Mouse (Mus musculus): Measurements from ENCODE around the gene Alox12. TPM values are rescaled to one million over a fixed set of nuclear protein-coding genes. Genes with fewer than 3 reads are reported as not detected.

The Alox12 gene
- polyA plus RNA-seq, 1 experiment = 1.2 TPM

GRCm38 (mm10) chr11:70250150-70250549 lies 5.0 kb downstream of the Alox12 start:
- peaks cover 13% of the 10 kb centered on the region for H3K4me1 ChIP-seq (replicated peaks; ENCODE audit: control insufficient read depth, insufficient read depth, low read length)
- no peak overlapping the region for H3K4me3 ChIP-seq (ENCODE audit: control insufficient read depth, insufficient read depth, low read length)
- H3K36me3 ChIP-seq (ENCODE audit: control insufficient read depth, insufficient read depth, low read length) = no peaks in the 10 kb centered on the region
- H3K27me3 ChIP-seq (ENCODE audit: control insufficient read depth, insufficient read depth, low read length) = peaks cover 15% of the 10 kb centered on the region
- TF ChIP-seq POLR2A (IDR thresholded peaks at IDR 0.05; ENCODE audit: control insufficient read depth, extremely low read depth, insufficient read depth, low read length, poor library complexity) (no peak), CTCF (IDR thresholded peaks at IDR 0.05; ENCODE audit: borderline replicate concordance, control insufficient read depth, extremely low read depth, insufficient read depth, low read length, poor library complexity) (no peak)
- no peak for DNase-seq
- WGBS = 37% methylated on average over 11 of the region's 11 CpGs
- H3K27ac ChIP-seq (ENCODE audit: control insufficient read depth, insufficient read depth, low read length) = no peak overlapping the region

DNA sequence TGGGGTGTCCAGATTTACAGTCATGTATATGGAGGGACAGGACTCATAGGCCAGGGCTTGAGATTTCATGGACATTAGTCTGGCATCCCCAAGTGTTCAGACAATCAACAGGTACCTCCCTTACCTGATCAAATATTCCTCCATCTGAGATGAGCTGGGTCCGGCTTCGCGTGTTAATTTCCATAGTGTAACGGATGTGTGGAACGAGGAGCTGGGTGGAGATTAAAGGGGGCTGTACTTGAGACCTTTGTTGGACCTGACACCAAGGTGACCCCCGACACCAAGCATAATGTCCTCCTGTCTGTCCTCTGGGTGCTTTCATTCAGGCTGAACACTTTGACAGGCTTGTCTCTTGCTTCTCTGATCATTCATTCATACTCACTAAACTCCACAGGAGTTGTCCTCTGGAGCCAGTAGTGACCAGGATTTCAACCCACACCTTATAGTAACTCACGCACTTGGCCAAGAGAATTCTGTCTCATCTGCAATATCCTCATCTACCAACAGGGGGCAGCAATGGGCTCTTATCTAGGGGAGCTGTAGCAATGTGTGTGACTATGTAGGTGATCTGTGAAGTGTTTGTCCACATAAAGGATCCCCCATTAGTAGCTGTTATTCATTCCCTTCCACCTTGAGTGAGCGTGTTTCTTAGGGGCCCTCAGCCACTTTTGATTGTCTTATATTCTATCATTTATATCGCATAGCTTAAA lies 7.9 kb downstream of the Alox12 start:
- Histone ChIP-seq H3K27ac (ENCODE audit: control insufficient read depth, insufficient read depth, low read length) (no peak overlapping the region), H3K27me3 (ENCODE audit: control insufficient read depth, insufficient read depth, low read length) (no peaks in the 10 kb centered on the region), H3K36me3 (ENCODE audit: control insufficient read depth, insufficient read depth, low read length) (no peaks in the 10 kb centered on the region), H3K4me1 (replicated peaks; ENCODE audit: control insufficient read depth, insufficient read depth, low read length) (no peaks in the 10 kb centered on the region; the same call in 1 of the 2 replicates), H3K4me3 (ENCODE audit: control insufficient read depth, insufficient read depth, low read length) (no peak overlapping the region)
- DNase-seq = peak; percentile 87
- TF ChIP-seq CTCF (IDR thresholded peaks at IDR 0.05; ENCODE audit: borderline replicate concordance, control insufficient read depth, extremely low read depth, insufficient read depth, low read length, poor library complexity) (no peak), POLR2A (IDR thresholded peaks at IDR 0.05; ENCODE audit: control insufficient read depth, extremely low read depth, insufficient read depth, low read length, poor library complexity) (no peak)
- WGBS = 60% methylated on average over 9 of the region's 9 CpGs

DNA sequence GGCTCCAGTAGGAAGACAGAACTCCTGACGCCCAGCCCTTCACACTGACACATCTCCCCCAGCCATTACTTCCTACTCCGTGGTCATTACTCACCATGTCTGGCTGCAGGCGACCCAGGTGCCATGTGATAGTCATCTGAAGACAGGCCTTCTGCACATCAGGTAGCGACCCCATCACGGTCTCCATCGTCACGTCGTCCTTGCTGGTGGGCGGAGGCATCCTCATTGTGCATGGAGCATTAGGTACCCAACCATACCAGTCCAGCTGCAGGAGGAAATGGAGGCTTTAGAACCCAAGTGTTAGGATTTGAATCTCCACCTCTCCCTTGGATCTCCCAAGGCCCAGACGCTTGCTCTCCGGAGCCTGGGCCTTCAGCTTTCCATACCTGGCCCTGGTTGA lies 12.6 kb downstream of the Alox12 start:
- TF ChIP-seq CTCF (IDR thresholded peaks at IDR 0.05; ENCODE audit: borderline replicate concordance, control insufficient read depth, extremely low read depth, insufficient read depth, low read length, poor library complexity) (no peak), POLR2A (IDR thresholded peaks at IDR 0.05; ENCODE audit: control insufficient read depth, extremely low read depth, insufficient read depth, low read length, poor library complexity) (no peak)
- no peaks in the 10 kb centered on the region for H3K36me3 ChIP-seq (ENCODE audit: control insufficient read depth, insufficient read depth, low read length)
- 77% methylated on average over 11 of the region's 11 CpGs for WGBS
- H3K27ac ChIP-seq (ENCODE audit: control insufficient read depth, insufficient read depth, low read length) = no peak overlapping the region
- peaks cover 15% of the 10 kb centered on the region for H3K4me1 ChIP-seq (replicated peaks; ENCODE audit: control insufficient read depth, insufficient read depth, low read length)
- no peaks in the 10 kb centered on the region for H3K27me3 ChIP-seq (ENCODE audit: control insufficient read depth, insufficient read depth, low read length)
- H3K4me3 ChIP-seq (ENCODE audit: control insufficient read depth, insufficient read depth, low read length) = no peak overlapping the region
- DNase-seq = no peak

DNA sequence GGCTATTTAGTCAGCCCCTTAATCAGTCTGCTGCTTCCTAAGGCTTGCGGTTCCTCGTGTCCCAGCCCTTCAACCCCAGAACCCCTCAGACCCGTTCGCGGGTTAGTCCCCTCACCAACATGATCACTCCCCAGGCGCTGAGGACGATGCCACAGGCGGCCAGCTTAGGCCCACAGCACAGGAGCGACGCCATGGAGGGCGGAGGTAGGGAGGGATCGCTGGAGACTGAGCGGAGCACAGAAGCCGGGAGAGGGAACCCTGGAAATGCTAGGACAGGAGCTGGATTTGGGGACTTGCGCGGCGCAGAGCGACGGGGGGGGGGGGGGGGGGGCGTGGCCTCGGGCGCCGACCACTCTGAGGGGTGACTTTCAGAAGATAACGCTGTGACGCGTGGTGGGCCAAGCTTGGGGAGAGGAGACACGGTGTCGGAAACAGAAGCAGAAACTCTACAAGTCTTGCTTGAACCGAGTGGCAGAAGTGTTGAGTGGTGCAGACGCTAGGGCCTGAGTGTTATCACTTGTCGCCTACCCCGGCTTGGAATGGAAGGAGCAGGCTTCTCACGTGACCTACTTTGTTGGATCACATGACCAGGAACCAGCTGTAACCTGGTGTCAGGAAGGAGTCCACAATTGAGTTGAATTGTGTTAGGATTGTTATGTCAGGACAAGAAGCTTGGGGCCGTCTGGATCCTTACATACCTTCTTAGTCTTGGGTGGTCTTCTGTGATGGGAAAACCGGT lies 15.4 kb downstream of the Alox12 start, which contains the start of the genes Gm21988 and Rnasek:
TSS of gene Gm21988 (minus strand) at position 290 of the 739 bp plus-strand sequence.
TSS of gene Rnasek (minus strand) at position 302 of the 739 bp plus-strand sequence.
- H3K4me1 ChIP-seq (replicated peaks; ENCODE audit: control insufficient read depth, insufficient read depth, low read length) = peaks cover 21% of the 10 kb centered on the region
- peak; percentile 77 for DNase-seq
- WGBS = 1% methylated on average over 32 of the region's 35 CpGs
- peak within 1 kb of the TSS; percentile 76 for H3K27ac ChIP-seq (ENCODE audit: control insufficient read depth, insufficient read depth, low read length)
- H3K4me3 ChIP-seq (ENCODE audit: control insufficient read depth, insufficient read depth, low read length) = peak within 1 kb of the TSS; percentile 96
- no peaks in the 10 kb centered on the region for H3K27me3 ChIP-seq (ENCODE audit: control insufficient read depth, insufficient read depth, low read length)
- TF ChIP-seq POLR2A (IDR thresholded peaks at IDR 0.05; ENCODE audit: control insufficient read depth, extremely low read depth, insufficient read depth, low read length, poor library complexity) = no peak
- TF ChIP-seq CTCF (IDR thresholded peaks at IDR 0.05; ENCODE audit: borderline replicate concordance, control insufficient read depth, extremely low read depth, insufficient read depth, low read length, poor library complexity) = no peak
- H3K36me3 ChIP-seq (ENCODE audit: control insufficient read depth, insufficient read depth, low read length) = no peaks in the 10 kb centered on the region

DNA sequence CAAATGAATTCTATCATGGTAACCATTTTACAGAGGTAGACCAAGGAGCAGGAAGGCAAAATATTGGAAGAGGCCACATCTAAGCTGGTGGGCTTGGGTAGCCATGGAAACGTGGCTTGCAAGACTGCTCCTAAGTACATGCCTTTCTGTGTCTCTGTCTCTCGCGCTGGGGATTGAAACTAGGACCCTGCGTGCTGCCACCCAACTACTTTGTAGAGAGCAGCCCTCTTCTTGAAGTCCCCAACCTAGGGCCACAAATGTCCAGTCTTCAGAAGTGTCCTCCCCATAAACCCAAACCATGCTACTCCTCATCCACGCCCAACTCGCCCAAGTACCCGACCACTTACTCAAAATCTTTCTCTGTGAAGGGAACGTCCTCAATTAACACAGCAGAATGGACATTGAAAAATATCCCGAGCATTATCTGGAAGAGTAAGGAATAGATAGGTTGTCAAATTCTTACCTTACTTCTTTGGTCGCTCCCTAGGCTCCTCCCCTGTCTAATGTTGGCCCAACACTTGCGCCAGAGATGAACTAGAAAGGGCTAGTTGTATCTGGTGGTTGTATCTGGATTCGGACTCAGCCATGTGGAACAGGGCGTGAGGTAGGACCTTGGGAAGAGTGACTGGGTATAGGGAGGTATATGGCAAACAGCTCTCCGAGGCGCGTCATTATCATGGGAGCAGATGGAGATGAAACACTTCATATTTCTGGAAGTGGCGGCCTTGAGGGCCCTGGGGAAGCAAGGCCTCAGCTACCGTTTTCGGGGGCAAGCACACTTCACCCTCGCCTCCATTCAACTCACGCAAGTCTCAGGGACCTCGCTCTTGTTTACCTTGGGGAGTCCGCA lies 16.3 kb downstream of the Alox12 start:
- DNase-seq = no peak
- H3K27ac ChIP-seq (ENCODE audit: control insufficient read depth, insufficient read depth, low read length) = peak overlapping the region; percentile 76
- 13% methylated on average over 23 of the region's 23 CpGs for WGBS
- H3K27me3 ChIP-seq (ENCODE audit: control insufficient read depth, insufficient read depth, low read length) = no peaks in the 10 kb centered on the region
- H3K36me3 ChIP-seq (ENCODE audit: control insufficient read depth, insufficient read depth, low read length) = no peaks in the 10 kb centered on the region
- H3K4me1 ChIP-seq (replicated peaks; ENCODE audit: control insufficient read depth, insufficient read depth, low read length) = peaks cover 21% of the 10 kb centered on the region
- TF ChIP-seq CTCF (IDR thresholded peaks at IDR 0.05; ENCODE audit: borderline replicate concordance, control insufficient read depth, extremely low read depth, insufficient read depth, low read length, poor library complexity) (no peak), POLR2A (IDR thresholded peaks at IDR 0.05; ENCODE audit: control insufficient read depth, extremely low read depth, insufficient read depth, low read length, poor library complexity) (no peak)
- peak overlapping the region; percentile 96 for H3K4me3 ChIP-seq (ENCODE audit: control insufficient read depth, insufficient read depth, low read length)

All from thymus, adult 2 months (tissue).